Mouse (Mus musculus) ES-E14 (cell line): Measurements from ENCODE around the gene Nup54. TPM values are rescaled to one million over a fixed set of nuclear protein-coding genes. Genes with fewer than 3 reads are reported as not detected.

Experiments used
- DNase-seq: peaks from one replicate; pipeline ENCODE4 v3.0.0-alpha.2; 2013; ENCODE audit warnings: low read depth, low spot score
- H3K27ac ChIP-seq: 2 replicates; pipeline ENCODE4 v1.5.1; 2012; ENCODE audit warnings: low read depth, mild to moderate bottlenecking, low read length, moderate library complexity, mixed read lengths; ENCODE audit not compliant: poor library complexity, insufficient read depth, severe bottlenecking
- H3K36me3 ChIP-seq: 2 replicates; pipeline ENCODE4 v1.6.1; 2012; ENCODE audit warnings: mild to moderate bottlenecking, low read length, moderate library complexity, mixed read lengths; ENCODE audit not compliant: control insufficient read depth, poor library complexity, insufficient read depth, severe bottlenecking
- H3K4me1 ChIP-seq, 2 experiments: fragments of 150-350 bp in 1 of 2; sonication (generic) in 1 of 2; 2 replicates each; pipeline ENCODE4 v1.6.1; 2012; ENCODE audit warnings: low read length in 2 of 2, mild to moderate bottlenecking in 1 of 2, mixed read lengths in 1 of 2; ENCODE audit not compliant: control insufficient read depth in 2 of 2, insufficient read depth in 2 of 2, poor library complexity in 1 of 2
- H3K4me3 ChIP-seq, 2 experiments: fragments of 150-350 bp in 1 of 2; sonication (generic) in 1 of 2; 2 replicates each; pipeline ENCODE4 v1.5.1; 2012; ENCODE audit warnings: low read length in 2 of 2, low read depth in 1 of 2, mild to moderate bottlenecking in 1 of 2, mixed read lengths in 1 of 2; ENCODE audit not compliant: insufficient read depth in 1 of 2, poor library complexity in 1 of 2, severe bottlenecking in 1 of 2
- H3K9ac ChIP-seq: 2 replicates; pipeline ENCODE4 v1.6.1; 2012; ENCODE audit warnings: low read depth, mild to moderate bottlenecking, low read length, mixed read lengths; ENCODE audit not compliant: poor library complexity, insufficient read depth, severe bottlenecking
- H3K9me3 ChIP-seq: fragments of 150-350 bp; sonication (generic); 2 replicates; pipeline ENCODE4 v1.6.1; 2012; ENCODE audit warnings: low read depth, mild to moderate bottlenecking, low read length; ENCODE audit not compliant: control insufficient read depth, insufficient read depth
- CHD2 ChIP-seq: IDR thresholded peaks from 2 replicates; pipeline ENCODE4 v1.6.1; 2014; ENCODE audit warnings: mild to moderate bottlenecking, low read depth, low read length, inconsistent platforms
- HCFC1 ChIP-seq: IDR thresholded peaks from 2 replicates; pipeline ENCODE4 v1.6.1; 2012; ENCODE audit warnings: low read length, inconsistent platforms, borderline replicate concordance; ENCODE audit not compliant: insufficient read depth
- MAFK ChIP-seq: IDR thresholded peaks from 2 replicates; pipeline ENCODE4 v1.6.1; 2014; ENCODE audit warnings: mild to moderate bottlenecking, low read depth, low read length, inconsistent platforms; ENCODE audit not compliant: insufficient read depth
- ZC3H11A ChIP-seq: IDR thresholded peaks from 2 replicates; pipeline ENCODE4 v1.6.1; 2012; ENCODE audit warnings: low read depth, mild to moderate bottlenecking, inconsistent platforms, low read length, borderline replicate concordance
- ZNF384 ChIP-seq: IDR thresholded peaks from 2 replicates; pipeline ENCODE4 v1.6.1; 2012; ENCODE audit warnings: low read depth, low read length, inconsistent platforms
- in situ Hi-C, 2 experiments: fragments of 600-800 bp; cut with MboI; formaldehyde crosslinking; loops; one replicate each; pipeline ENCODE4 v1.15.1; 2025; ENCODE audit warnings: low sequenced_read_pairs in 2 of 2, inconsistent platforms in 1 of 2; ENCODE audit not compliant: unreplicated experiment in 2 of 2
- total RNA-seq: library from RNA; depleted of rRNA; stranded (reverse); fragments of 300-350 nt; gene quantifications from 2 replicates; pipeline ENCODE4 v1.2.3, GENCODE M21; 2012

Nup54 gene
- total RNA-seq, 1 experiment, result 62.2 TPM

DNA sequence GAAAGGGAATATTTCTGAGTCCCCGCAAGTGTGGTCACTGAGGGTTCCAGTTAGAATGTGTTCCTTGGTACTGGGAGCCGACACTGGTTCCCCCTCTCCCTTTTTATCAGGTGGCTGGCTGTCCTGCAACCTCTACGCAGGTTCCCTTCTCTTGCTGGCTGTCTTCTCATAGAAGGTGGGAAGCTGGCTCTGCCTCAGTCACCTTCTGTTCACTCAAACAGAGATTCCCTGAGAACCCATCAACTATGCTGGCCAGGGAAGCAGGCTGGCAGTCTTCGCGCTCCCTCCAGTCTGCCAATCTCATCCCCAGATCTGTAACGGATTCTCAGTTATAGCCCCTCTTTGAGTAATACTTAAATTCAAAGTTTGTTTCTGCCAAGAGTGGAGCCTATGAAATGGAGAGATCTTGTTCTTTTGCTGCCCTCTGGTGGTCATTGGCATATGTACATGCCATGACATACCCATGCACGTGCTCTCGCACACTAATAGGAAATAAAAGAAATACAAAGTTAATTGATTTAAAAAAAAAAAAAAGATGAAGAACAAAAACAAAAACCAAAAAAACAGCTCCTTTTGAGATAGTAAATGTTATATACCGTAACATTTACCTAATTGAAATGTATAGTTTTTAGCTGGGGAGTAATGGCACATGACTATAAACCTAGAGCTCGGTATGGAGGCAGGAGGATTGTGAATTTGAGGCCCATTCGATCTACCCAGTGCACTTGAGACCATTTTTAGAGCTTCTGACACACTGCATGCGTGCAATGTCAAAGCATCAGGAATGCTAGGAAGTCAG lies 53.3 kb downstream of the Nup54 start:
- TF ChIP-seq MAFK (no peak), ZNF384 (no peak), ZC3H11A (peak; percentile 61; the same call in 1 of the 2 replicates), CHD2 (no peak), HCFC1 (no peak)
- peaks cover 0 to 4% of the 10 kb centered on the region in 2 experiments; a peak in 1 of 4 replicates for H3K4me1 ChIP-seq
- no peak overlapping the region for H3K27ac ChIP-seq
- H3K4me3 ChIP-seq, result no peak overlapping the region
- no peak overlapping the region for H3K9ac ChIP-seq
- in situ Hi-C loops, result no loop called here
- no peaks in the 10 kb centered on the region for H3K36me3 ChIP-seq
- peak; percentile 78 for DNase-seq
- no peaks in the 10 kb centered on the region for H3K9me3 ChIP-seq

DNA sequence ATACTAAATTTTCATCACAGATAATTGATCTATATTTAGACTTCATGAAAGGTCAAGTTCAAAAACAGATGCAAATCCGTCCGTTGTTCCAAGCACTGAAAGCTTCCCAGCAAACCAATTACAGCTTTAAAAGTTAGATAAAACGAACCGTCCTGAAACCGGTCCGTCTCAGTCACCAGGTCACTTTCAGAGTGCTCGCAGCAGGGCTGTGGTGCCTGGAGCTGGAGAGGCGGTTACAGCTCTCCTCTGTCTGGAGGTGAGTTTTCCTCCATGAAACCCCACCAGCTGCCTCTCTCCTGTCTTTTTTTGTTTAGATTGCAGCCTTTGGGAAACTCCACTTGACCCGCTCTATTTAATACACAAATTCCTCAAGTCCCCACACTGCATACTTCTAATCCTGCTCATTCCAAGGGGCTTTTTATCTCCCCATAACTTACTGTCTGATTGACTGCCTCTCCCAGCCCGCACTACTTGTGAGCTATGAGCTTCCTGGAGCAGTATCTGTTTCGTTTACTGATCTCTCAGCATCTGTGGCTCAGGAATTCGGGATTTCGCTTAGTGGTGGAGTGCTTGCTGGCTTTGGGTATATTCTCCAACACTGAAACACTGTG lies 58.1 kb downstream of the Nup54 start:
- H3K4me1 ChIP-seq, result no peaks in the 10 kb centered on the region
- no peak overlapping the region for H3K4me3 ChIP-seq
- H3K36me3 ChIP-seq, result no peaks in the 10 kb centered on the region
- in situ Hi-C loops, result no loop called here
- H3K9me3 ChIP-seq, result no peaks in the 10 kb centered on the region
- no peak overlapping the region for H3K9ac ChIP-seq
- H3K27ac ChIP-seq, result no peak overlapping the region
- TF ChIP-seq ZNF384 (no peak), MAFK (no peak), HCFC1 (no peak), ZC3H11A (no peak), CHD2 (no peak)
- DNase-seq, result no peak

DNA sequence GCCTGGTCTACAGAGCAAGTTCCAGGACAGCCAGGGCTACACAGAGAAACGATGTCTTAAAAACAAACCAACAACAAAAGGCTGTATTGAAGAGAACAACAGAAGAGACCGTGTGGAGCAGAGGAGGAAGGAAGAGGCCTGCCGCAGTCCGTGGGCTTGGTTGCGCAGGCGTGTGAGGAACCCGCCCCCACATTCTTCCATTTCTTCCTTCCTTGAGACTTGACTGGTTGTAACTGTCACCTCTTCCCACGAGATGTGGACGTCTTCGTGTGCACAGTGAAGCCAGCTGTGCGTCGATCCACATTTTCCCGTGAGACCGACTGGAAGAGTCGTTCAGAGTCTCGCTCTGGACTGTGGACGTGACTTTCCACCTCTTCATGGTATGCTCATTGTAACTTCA lies 59.7 kb downstream of the Nup54 start:
- in situ Hi-C loops, result no loop called here

DNA sequence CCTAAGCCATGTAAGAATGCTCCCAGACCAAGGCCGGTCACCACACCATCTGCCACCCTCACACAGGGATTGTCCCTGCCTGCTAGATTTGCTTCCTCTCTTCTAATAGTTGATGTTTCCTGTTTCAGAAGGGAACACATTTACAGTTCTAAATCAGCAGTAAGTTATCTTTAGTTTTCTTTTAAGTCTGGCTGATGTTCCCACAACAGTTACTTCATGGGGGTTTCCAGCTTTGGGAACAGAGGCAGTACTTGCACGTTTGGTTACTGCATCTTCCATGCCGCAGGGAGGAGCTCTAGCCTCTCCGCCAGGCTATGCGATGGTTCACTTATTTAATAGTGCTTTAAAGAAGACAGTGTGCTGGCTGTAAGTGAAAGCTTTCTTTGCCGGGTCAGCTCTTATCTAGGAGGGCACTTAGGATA lies 60.3 kb downstream of the Nup54 start:
- H3K9me3 ChIP-seq, result no peaks in the 10 kb centered on the region
- no peaks in the 10 kb centered on the region for H3K4me1 ChIP-seq
- in situ Hi-C loops, result no loop called here
- H3K27ac ChIP-seq, result no peak overlapping the region
- no peak overlapping the region for H3K9ac ChIP-seq
- no peaks in the 10 kb centered on the region for H3K36me3 ChIP-seq
- no peak for DNase-seq
- no peak for TF ChIP-seq MAFK
- no peak for TF ChIP-seq ZNF384
- no peak overlapping the region for H3K4me3 ChIP-seq

More for the DNA sequence above, 59.7 kb downstream of the Nup54 start:
- Histone ChIP-seq H3K4me1 (no peaks in the 10 kb centered on the region), H3K4me3 (no peak overlapping the region), H3K9ac (no peak overlapping the region), H3K36me3 (no peaks in the 10 kb centered on the region), H3K9me3 (no peaks in the 10 kb centered on the region), H3K27ac (no peak overlapping the region)
- TF ChIP-seq CHD2, result no peak
- TF ChIP-seq ZC3H11A, result no peak
- no peak for TF ChIP-seq ZNF384
- no peak for TF ChIP-seq HCFC1
- no peak for TF ChIP-seq MAFK
- no peak for DNase-seq
